Mouse (Mus musculus) intestine, embryonic 16.5 days (tissue): ENCODE measurements at regions not wholly inside any gene's neighbourhood (a gene's known extent, or its start where the extent isn't known, plus 50 kb on each side); places are given as distances from the start of the nearest gene placed in this dataset.

Experiments used
- ATAC-seq: fragments of 200-750 bp; cut with Nextera tagmentation; 2 replicates; pipeline ENCODE4 v1.8.0; 2017; ENCODE audit warnings: moderate TSS enrichment, moderate library complexity
- H3K27ac ChIP-seq: fragments of 300-500 bp; sonication (generic); 2 replicates; pipeline ENCODE4 v1.5.1; 2014; ENCODE audit warnings: mild to moderate bottlenecking, low read length
- H3K27me3 ChIP-seq: fragments of 300-500 bp; sonication (generic); replicated peaks from 2 replicates; pipeline ENCODE4 v1.6.1; 2014; ENCODE audit warnings: low read length, control low read depth, mixed read lengths; ENCODE audit not compliant: control insufficient read depth, insufficient read depth
- H3K36me3 ChIP-seq: fragments of 300-500 bp; sonication (generic); 2 replicates; pipeline ENCODE4 v1.6.1; 2014; ENCODE audit warnings: low read length, control low read depth; ENCODE audit not compliant: control insufficient read depth, insufficient read depth
- H3K4me1 ChIP-seq: fragments of 300-500 bp; sonication (generic); 2 replicates; pipeline ENCODE4 v1.6.1; 2014; ENCODE audit warnings: low read length, control low read depth, mixed read lengths; ENCODE audit not compliant: control insufficient read depth, insufficient read depth
- H3K4me2 ChIP-seq: fragments of 300-500 bp; sonication (generic); 2 replicates; pipeline ENCODE4 v1.6.1; 2014; ENCODE audit warnings: low read depth, low read length, control low read depth
- H3K4me3 ChIP-seq: fragments of 300-500 bp; sonication (generic); 2 replicates; pipeline ENCODE4 v1.5.1; 2014; ENCODE audit warnings: mild to moderate bottlenecking, low read length
- H3K9ac ChIP-seq: fragments of 300-500 bp; sonication (generic); 2 replicates; pipeline ENCODE4 v1.6.1; 2014; ENCODE audit warnings: low read depth, low read length
- H3K9me3 ChIP-seq: fragments of 300-500 bp; sonication (generic); 2 replicates; pipeline ENCODE4 v1.6.1; 2016; ENCODE audit warnings: low read length, control low read depth; ENCODE audit not compliant: control insufficient read depth
- WGBS: fragments of 180-500 bp; shearing (Covaris S2); extraction: QIAGEN DNeasy Blood & Tissue Kit; methylation state at CpG from one replicate; pipeline ENCODE4 v1.1.7; 2014; 5-methylcytosine and 5-hydroxymethylcytosine counted together

DNA sequence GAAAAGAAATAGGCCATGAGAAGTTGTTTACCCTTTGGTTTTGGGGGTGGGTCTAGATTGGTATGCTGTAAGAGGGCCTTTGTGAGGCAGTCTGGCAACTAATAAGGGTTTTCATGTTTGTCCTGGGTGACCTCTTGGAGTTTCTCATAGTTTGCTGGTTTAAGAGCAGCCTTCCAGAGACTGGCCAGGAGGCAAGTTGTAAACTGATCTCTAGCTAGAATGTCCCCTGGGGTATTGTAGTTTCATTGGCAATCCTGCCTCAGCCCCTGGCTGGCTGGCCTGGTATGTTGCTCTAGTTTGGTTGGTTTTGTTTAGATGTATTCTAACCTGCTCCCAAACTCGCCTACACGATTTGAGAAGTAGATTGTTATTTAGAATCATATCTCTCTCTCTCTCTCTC is 187.1 kb downstream of the Ankrd50 start:
- H3K4me3 ChIP-seq: no peak overlapping the region
- no peak for ATAC-seq
- WGBS: 72% methylated on average over 2 of the region's 2 CpGs
- H3K27me3 ChIP-seq: no peaks in the 10 kb centered on the region
- no peak overlapping the region for H3K4me2 ChIP-seq
- no peak overlapping the region for H3K9ac ChIP-seq
- no peaks in the 10 kb centered on the region for H3K36me3 ChIP-seq
- peaks cover 6% of the 10 kb centered on the region; the same call in 1 of the 2 replicates for H3K4me1 ChIP-seq
- H3K27ac ChIP-seq: no peak overlapping the region
- H3K9me3 ChIP-seq: no peaks in the 10 kb centered on the region

DNA sequence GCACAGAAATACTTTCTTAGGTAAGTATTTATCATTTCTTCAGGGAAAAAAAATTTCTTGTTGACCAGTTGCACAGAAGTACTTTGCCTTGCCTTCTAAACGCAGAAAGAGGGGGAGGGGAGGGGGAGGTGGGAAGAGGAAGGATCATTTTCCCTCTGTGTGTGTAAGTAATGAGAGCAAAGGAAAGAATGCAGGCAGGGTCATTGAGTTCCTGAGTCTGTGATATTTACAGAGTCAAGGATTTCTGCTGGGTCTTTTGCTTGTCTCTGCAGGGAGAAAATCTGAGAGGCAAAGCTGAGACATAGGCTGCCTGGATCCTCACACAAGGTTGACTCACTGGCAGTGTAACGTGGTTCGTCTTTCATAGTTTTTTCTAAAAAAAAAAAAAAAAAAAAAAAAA is 195.6 kb downstream of the Ankrd50 start:
- 18% methylated on average over 3 of the region's 3 CpGs for WGBS

DNA sequence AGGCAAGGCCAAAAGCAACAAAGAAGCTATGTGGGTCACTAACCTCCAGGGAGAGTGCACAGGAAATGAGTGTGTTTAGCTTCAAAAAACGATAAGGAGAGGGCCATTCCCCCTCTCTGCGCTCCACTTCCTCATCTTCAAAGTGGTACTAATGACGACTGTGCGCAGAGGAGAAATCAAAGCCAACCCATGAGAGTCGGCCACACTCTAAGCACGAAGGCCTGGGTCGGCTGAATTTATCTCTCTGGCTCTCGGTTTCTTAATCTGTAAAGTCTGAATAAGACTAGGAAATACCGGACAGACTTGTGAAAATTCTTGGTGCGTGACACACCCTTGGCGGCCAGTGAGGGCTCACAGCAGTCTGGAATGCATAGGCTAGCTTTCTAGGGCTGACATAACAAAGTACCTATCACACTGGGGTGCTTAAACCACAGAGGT is 200.9 kb downstream of the Ankrd50 start:
- Histone ChIP-seq H3K27ac (no peak overlapping the region), H3K36me3 (no peaks in the 10 kb centered on the region), H3K4me2 (no peak overlapping the region), H3K4me3 (no peak overlapping the region), H3K27me3 (no peaks in the 10 kb centered on the region), H3K9ac (no peak overlapping the region), H3K4me1 (peaks cover 5% of the 10 kb centered on the region; the same call in 1 of the 2 replicates), H3K9me3 (no peaks in the 10 kb centered on the region)
- ATAC-seq: peak; percentile 36
- WGBS: 35% methylated on average over 11 of the region's 11 CpGs

More for the DNA sequence above, 195.6 kb downstream of the Ankrd50 start:
- no peaks in the 10 kb centered on the region for H3K36me3 ChIP-seq
- no peak overlapping the region for H3K4me2 ChIP-seq
- H3K9me3 ChIP-seq: no peaks in the 10 kb centered on the region
- no peak for ATAC-seq
- peaks cover 1% of the 10 kb centered on the region; the same call in 1 of the 2 replicates for H3K4me1 ChIP-seq
- H3K4me3 ChIP-seq: no peak overlapping the region
- H3K27me3 ChIP-seq: no peaks in the 10 kb centered on the region
- no peak overlapping the region for H3K9ac ChIP-seq
- H3K27ac ChIP-seq: no peak overlapping the region

DNA sequence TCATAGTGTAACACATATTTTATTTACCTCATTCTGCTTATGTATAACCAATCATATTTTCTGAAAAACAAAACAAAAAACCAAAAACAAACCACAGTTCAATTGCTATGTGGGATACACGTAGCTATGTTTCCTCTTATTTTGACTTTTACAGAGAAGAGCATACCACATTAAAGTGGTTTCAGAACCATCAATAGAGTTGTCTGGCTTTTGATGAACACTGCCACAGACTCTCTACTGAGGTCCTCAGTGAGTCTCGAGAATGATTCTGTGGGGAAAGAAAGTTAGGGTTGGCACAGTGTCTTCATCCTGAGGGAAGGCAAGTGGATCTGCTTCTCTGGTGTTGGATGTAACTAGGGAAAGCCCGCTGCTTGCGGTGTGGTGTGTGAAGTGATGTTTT is 201.8 kb downstream of the Ankrd50 start:
- ATAC-seq: no peak
- WGBS: 96% methylated on average over 4 of the region's 4 CpGs
- Histone ChIP-seq H3K36me3 (no peaks in the 10 kb centered on the region), H3K27me3 (no peaks in the 10 kb centered on the region), H3K27ac (no peak overlapping the region), H3K4me1 (peaks cover 5% of the 10 kb centered on the region; the same call in 1 of the 2 replicates), H3K9me3 (no peaks in the 10 kb centered on the region), H3K4me2 (no peak overlapping the region), H3K4me3 (no peak overlapping the region), H3K9ac (no peak overlapping the region)

DNA sequence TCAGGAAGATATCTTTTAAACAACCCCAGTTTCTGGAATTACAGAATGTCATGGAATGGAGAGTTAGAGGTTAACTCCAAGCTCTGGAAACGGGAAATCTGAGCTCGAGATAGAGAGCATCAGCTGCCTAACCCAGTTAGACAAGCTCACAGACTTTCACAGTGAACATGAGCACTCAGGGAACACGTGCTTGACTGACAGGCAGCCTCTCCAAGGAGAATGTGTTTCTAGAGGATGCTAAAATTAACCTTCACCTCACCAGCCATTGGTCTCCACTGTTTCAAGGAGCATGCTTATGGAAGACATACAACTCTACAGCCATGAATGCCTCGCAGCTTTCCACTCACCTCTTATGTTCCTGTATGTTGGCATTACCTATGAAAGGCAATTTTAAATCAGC is 203.0 kb downstream of the Ankrd50 start:
- Histone ChIP-seq H3K4me1 (peaks cover 5% of the 10 kb centered on the region; the same call in 1 of the 2 replicates), H3K27me3 (no peaks in the 10 kb centered on the region), H3K4me3 (no peak overlapping the region), H3K9ac (no peak overlapping the region), H3K9me3 (no peaks in the 10 kb centered on the region), H3K36me3 (no peaks in the 10 kb centered on the region), H3K27ac (no peak overlapping the region), H3K4me2 (no peak overlapping the region)
- WGBS: 61% methylated on average over 4 of the region's 4 CpGs
- ATAC-seq: no peak

DNA sequence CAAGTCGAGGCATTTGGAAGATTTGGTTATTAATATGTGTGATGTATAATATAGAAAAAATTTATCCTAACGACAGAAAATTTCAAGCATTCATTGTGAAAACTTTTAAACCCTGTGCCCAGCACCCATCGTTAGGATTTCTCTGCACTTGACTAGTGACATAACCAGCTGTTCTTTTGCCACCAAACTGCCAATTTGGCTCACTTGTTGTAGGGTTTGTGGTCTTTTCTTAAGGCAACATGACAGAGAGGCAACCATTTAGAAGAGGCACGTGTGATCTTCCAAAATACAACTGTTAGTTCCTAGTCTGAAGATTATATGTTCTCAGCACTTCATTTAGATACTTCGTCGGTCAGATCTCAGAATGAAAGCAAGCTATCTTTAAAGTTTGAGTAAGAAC is 203.8 kb downstream of the Ankrd50 start:
- WGBS: 85% methylated on average over 6 of the region's 6 CpGs
- ATAC-seq: no peak

DNA sequence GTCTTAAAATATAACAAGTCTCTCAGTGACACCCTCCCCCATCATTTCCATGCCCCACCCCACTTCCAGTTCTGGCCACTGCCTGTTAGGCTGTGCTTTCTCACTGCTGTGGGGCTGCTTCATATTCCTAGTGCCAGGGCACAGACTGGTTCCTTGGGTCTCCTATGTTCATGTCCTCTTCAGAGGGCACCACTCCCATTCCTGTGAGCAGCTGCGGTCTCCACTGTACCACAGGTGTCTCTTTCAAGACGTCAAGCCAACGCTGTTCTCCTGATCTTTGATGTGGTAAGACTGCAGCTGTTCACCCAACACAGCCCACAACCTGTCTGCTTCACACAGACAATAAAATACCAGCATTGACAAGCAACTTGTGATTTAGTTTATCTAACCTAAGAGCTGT is 204.5 kb downstream of the Ankrd50 start:
- WGBS: 81% methylated on average over 3 of the region's 3 CpGs
- no peak for ATAC-seq

More for the DNA sequence above, 203.8 kb downstream of the Ankrd50 start:
- Histone ChIP-seq H3K4me2 (no peak overlapping the region), H3K4me3 (no peak overlapping the region), H3K27ac (no peak overlapping the region), H3K4me1 (peaks cover 5% of the 10 kb centered on the region; the same call in 1 of the 2 replicates), H3K27me3 (no peaks in the 10 kb centered on the region), H3K9ac (no peak overlapping the region), H3K9me3 (no peaks in the 10 kb centered on the region), H3K36me3 (no peaks in the 10 kb centered on the region)

DNA sequence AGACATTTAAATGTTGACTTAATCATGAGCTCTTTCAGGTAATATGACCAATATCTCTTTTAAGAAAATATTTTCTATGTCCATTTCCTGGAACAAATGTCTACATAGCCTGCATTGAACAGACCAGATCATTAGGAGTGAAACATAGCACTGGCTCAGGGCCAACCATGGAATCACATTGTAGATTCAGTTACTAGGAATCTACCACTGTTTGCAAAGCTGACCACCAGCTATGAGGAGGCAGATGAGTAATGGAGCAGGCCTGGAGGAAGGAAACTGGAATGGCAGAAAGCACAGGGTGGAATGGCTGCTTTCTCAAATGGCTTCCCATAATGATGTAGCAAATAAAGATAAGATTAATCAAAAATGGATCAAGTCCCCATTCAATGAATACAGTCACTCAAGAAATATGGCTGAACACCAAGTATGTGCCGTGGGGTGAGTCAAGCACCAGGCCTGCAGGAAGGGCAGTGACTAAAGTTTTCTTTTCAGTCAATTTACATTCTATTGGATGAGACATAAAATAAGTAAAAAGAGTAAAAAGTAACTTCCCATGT is 207.6 kb downstream of the Ankrd50 start:
- Histone ChIP-seq H3K4me1 (no peaks in the 10 kb centered on the region; the same call in 1 of the 2 replicates), H3K27me3 (no peaks in the 10 kb centered on the region), H3K9me3 (no peaks in the 10 kb centered on the region), H3K9ac (no peak overlapping the region), H3K4me2 (no peak overlapping the region), H3K27ac (no peak overlapping the region), H3K36me3 (no peaks in the 10 kb centered on the region), H3K4me3 (no peak overlapping the region)
- no peak for ATAC-seq
- 83% methylated on average over 1 of the region's 1 CpGs for WGBS

More for the DNA sequence above, 204.5 kb downstream of the Ankrd50 start:
- Histone ChIP-seq H3K4me3 (no peak overlapping the region), H3K4me2 (no peak overlapping the region), H3K36me3 (no peaks in the 10 kb centered on the region), H3K4me1 (peaks cover 5% of the 10 kb centered on the region; the same call in 1 of the 2 replicates), H3K9me3 (no peaks in the 10 kb centered on the region), H3K27me3 (no peaks in the 10 kb centered on the region), H3K27ac (no peak overlapping the region), H3K9ac (no peak overlapping the region)

DNA sequence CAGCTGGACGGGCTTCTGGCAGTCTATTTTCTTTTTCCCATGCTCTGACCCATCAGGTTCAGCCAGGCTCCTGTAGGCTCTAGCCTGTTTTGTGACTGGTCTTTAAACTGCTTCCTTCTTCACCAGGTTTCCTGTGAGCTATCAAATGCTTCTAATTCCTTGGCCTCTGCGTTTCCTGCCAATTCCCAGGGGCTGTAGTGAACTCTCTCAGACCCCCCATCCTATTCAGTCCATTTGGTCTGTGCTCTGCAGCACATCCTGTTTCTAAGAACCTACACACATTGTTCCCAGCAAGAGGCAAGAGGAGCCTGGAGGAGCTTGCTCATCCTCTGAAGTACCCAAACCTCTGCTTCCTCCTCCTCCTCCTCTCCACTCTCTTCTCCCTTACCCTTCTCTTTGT is 209.3 kb downstream of the Ankrd50 start:
- no peaks in the 10 kb centered on the region for H3K36me3 ChIP-seq
- H3K4me3 ChIP-seq: no peak overlapping the region
- H3K9ac ChIP-seq: no peak overlapping the region
- WGBS: 52% methylated on average over 2 of the region's 2 CpGs
- no peak overlapping the region for H3K4me2 ChIP-seq
- peak; percentile 53 for ATAC-seq
- H3K27me3 ChIP-seq: no peaks in the 10 kb centered on the region
- H3K9me3 ChIP-seq: no peaks in the 10 kb centered on the region
- no peaks in the 10 kb centered on the region; the same call in 1 of the 2 replicates for H3K4me1 ChIP-seq
- peak overlapping the region; percentile 43 for H3K27ac ChIP-seq

DNA sequence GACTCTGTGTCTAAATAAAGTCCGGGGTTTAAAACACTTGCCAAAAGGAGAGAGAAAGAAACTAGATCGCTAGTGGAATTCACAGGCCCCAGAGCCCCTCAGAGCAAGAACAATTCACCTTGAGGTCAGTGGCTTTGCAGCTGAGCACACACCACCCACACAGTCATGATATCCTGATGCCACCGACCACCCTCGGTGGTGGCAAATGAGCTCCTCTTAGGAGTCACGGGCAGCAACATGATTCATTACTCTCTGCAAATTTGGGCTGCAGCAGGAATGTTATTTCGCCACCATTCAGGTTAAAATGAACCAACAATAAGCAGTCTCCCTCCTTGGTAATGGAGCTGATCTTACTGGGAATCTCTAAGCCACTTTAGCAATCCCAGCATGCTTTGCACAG is 213.9 kb downstream of the Ankrd50 start:
- ATAC-seq: no peak
- Histone ChIP-seq H3K27me3 (no peaks in the 10 kb centered on the region), H3K4me1 (no peaks in the 10 kb centered on the region; the same call in 1 of the 2 replicates), H3K36me3 (no peaks in the 10 kb centered on the region), H3K9me3 (no peaks in the 10 kb centered on the region), H3K9ac (no peak overlapping the region), H3K27ac (no peak overlapping the region), H3K4me2 (no peak overlapping the region), H3K4me3 (no peak overlapping the region)
- WGBS: 50% methylated on average over 6 of the region's 6 CpGs
